Comparison of ENCODE assay signal across 18 mouse cellular contexts in the genomic region with DNA sequence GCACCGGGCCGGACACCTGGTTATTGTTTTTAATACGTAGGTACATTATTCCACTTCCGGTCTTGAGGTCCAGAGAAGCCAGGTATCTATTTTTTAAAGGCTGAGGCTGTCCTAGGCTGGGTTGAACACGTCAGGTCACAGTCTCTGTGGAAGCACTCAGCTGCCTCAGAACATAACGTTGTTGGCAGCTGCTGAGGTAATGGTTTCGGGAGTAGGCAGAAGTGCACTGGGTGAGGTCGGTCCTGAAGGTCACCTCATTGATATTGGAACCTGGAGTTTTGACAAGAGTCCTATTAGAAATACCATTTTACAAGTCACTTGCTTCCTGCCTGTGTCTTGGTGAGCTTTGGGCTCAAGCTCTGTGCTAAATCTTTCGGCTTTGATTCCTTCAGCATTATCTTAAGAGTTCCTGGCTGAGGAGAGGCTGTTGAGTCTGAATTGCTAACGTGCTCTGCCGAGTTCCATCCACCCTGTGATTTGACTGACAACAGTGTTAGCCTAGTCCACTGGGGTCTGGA. TPM values are rescaled to one million over a fixed set of nuclear protein-coding genes. Genes with fewer than 3 reads are reported as not detected.
DNase-seq lines count a peak whose midpoint lies in the region; ATAC-seq and TF ChIP-seq lines count a peak whose summit lies in the region.
"Had no signal": no experiment of that assay in that cellular context is flagged by ENCODE, and none has a peak within 500 bp of the region (broad histone marks: within the 10 kb centered on the region; RNA-seq: fewer than 3 reads in every experiment).

No protein-coding gene starts in this region.

- no peak overlapping the region for H3K4me3 ChIP-seq in liver, adult 2 months (ENCODE audit: insufficient read depth, low read depth, low read length)
- H3K4me3 ChIP-seq in liver, embryonic 12.5 days = no peak overlapping the region
- no peak overlapping the region for H3K4me3 ChIP-seq in cerebellum, adult 2 months (replicated peaks; ENCODE audit: insufficient read depth, low read depth, low read length)
- H3K4me3 ChIP-seq: forebrain, embryonic 15.5 days; hindbrain, embryonic 12.5 days; limb, embryonic 12.5 days; megakaryocyte, embryonic 14.5 days had no signal

- H3K4me2 ChIP-seq in liver, embryonic 12.5 days = no peak overlapping the region
- H3K4me2 ChIP-seq: forebrain, embryonic 15.5 days; hindbrain, embryonic 12.5 days; limb, embryonic 12.5 days had no signal

- no peak for ATAC-seq in liver, embryonic 12.5 days
- ATAC-seq: activated CD4-positive, CD25-positive, alpha-beta regulatory T cell, adult 4 months; forebrain, embryonic 15.5 days; intestine, postnatal 0 days had no signal

- H3K27ac ChIP-seq in liver, adult 2 months (replicated peaks; ENCODE audit: insufficient read depth, low read depth, low read length) = peak overlapping the region; percentile 78
- H3K27ac ChIP-seq in liver, embryonic 12.5 days = no peak overlapping the region
- peak overlapping the region; percentile 97 for H3K27ac ChIP-seq in cerebellum, adult 2 months (ENCODE audit: insufficient read depth, low read length)
- H3K27ac ChIP-seq: forebrain, embryonic 15.5 days; hindbrain, embryonic 12.5 days; limb, embryonic 12.5 days had no signal

- DNase-seq in cerebellum, adult 11 months = peak; percentile 27
- DNase-seq in cerebellum, postnatal 10 days = no peak
- DNase-seq in liver, adult 2 months (ENCODE audit: extremely low read depth, low read depth, low spot score) = peak; percentile 96
- peak; percentile 28 to 43 for DNase-seq in cerebellum, adult 2 months
- peak; percentile 16 to 23 for DNase-seq in heart, postnatal 10 days
- no peak for DNase-seq in left cerebral cortex, postnatal 10 days (ENCODE audit: extremely low spot score in 1 of 2, low spot score in 2 of 2)
- no peak for DNase-seq in left cerebral cortex, postnatal 25 days (ENCODE audit: low spot score in 2 of 2)
- DNase-seq: kidney, postnatal 4 days; layer of hippocampus, postnatal 36 days; lung, adult 2 months; thymus, adult 18-20 months had no signal

- no peaks in the 10 kb centered on the region for H3K36me3 ChIP-seq in liver, adult 2 months (ENCODE audit: control insufficient read depth, insufficient read depth, low read length)
- H3K36me3 ChIP-seq in liver, embryonic 12.5 days = no peaks in the 10 kb centered on the region
- H3K36me3 ChIP-seq: forebrain, embryonic 15.5 days; hindbrain, embryonic 12.5 days; limb, embryonic 12.5 days had no signal

- no peak for TF ChIP-seq POLR2A in liver, adult 2 months (IDR thresholded peaks at IDR 0.05; ENCODE audit: extremely low read depth, insufficient read depth, low read length)
- no peak for TF ChIP-seq POLR2A in cerebellum, adult 2 months (IDR thresholded peaks at IDR 0.05; ENCODE audit: borderline replicate concordance, insufficient read depth, low read length)

- peak overlapping the region; percentile 37; the same call in 1 of the 2 replicates for H3K9ac ChIP-seq in liver, adult 2 months (ENCODE audit: low read depth, low read length)
- no peak overlapping the region for H3K9ac ChIP-seq in liver, embryonic 12.5 days
- H3K9ac ChIP-seq: forebrain, embryonic 15.5 days; hindbrain, embryonic 12.5 days; limb, embryonic 12.5 days had no signal

- WGBS in liver, adult 2 months = 33% methylated on average over 11 of the region's 11 CpGs
- 69% methylated on average over 11 of the region's 11 CpGs for WGBS in liver, embryonic 12.5 days (ENCODE audit: insufficient replicate concordance)
- 53% methylated on average over 11 of the region's 11 CpGs for WGBS in cerebellum, adult 2 months

- intact Hi-C loops in heart, postnatal 10 days (cut with DNase I) = no loop called here
- intact Hi-C loops in left cerebral cortex, postnatal 10 days (cut with DNase I) = no loop called here
- intact Hi-C loops in left cerebral cortex, postnatal 25 days (cut with DNase I) = no loop called here

- TF ChIP-seq CTCF in liver, adult 2 months (IDR thresholded peaks at IDR 0.05; ENCODE audit: low read depth, low read length) = no peak
- no peak for TF ChIP-seq CTCF in cerebellum, adult 2 months (IDR thresholded peaks at IDR 0.05; ENCODE audit: borderline replicate concordance, insufficient read depth, low read depth, low read length)

- H3K9me3 ChIP-seq in liver, embryonic 12.5 days (replicated peaks) = no peaks in the 10 kb centered on the region
- H3K9me3 ChIP-seq: forebrain, embryonic 15.5 days; hindbrain, embryonic 12.5 days; limb, embryonic 12.5 days; megakaryocyte, embryonic 14.5 days had no signal

- peaks cover 36% of the 10 kb centered on the region for H3K4me1 ChIP-seq in liver, adult 2 months (ENCODE audit: control insufficient read depth, insufficient read depth, low read length)
- no peaks in the 10 kb centered on the region for H3K4me1 ChIP-seq in liver, embryonic 12.5 days
- peaks cover 14% of the 10 kb centered on the region for H3K4me1 ChIP-seq in cerebellum, adult 2 months (ENCODE audit: control insufficient read depth, insufficient read depth, low read length)
- H3K4me1 ChIP-seq: limb, embryonic 12.5 days had no signal

- 0 out of 2 replicates have a peak, but pooled peaks cover 2% of the 10 kb centered on the region for H3K79me2 ChIP-seq in liver, adult 2 months (ENCODE audit: control insufficient read depth, insufficient read depth, low read length)

- no peaks in the 10 kb centered on the region for H3K27me3 ChIP-seq in liver, adult 2 months (ENCODE audit: control insufficient read depth, insufficient read depth, low read length)
- H3K27me3 ChIP-seq in liver, embryonic 12.5 days (replicated peaks) = no peaks in the 10 kb centered on the region
- H3K27me3 ChIP-seq in cerebellum, adult 2 months (ENCODE audit: control insufficient read depth, insufficient read depth, low read length) = no peaks in the 10 kb centered on the region
- H3K27me3 ChIP-seq: forebrain, embryonic 15.5 days; hindbrain, embryonic 12.5 days; limb, embryonic 12.5 days; megakaryocyte, embryonic 14.5 days had no signal

RNA-seq across cellular contexts. Expression of a gene that starts 17.8 kb away (rescaled TPM):
- 8.4 and 12.3 TPM in 2 replicates for total RNA-seq in liver, adult 2 months (2014; rRNA removed)
- polyA plus RNA-seq in liver, adult 2 months (2012; rRNA removed) = 4.4 and 7.1 TPM in 2 replicates
- polyA plus RNA-seq in liver, embryonic 12.5 days (2016; fragmentation: Nextera tagmentation; extraction: Ambion mirVana) = 12.9 and 13.2 TPM in 2 replicates
- 38.1 and 38.5 TPM in 2 replicates for polyA plus RNA-seq in cerebellum, adult 2 months (2012; rRNA removed)
- 10 to 100 TPM; 20.7 to 42.3 TPM for total RNA-seq in heart, postnatal 10 days (2021)
- 100 to 1,000 TPM; 109 to 120 TPM for total RNA-seq in left cerebral cortex, postnatal 10 days (2021)
- 10 to 100 TPM; 96.8 to 99.0 TPM for total RNA-seq in left cerebral cortex, postnatal 25 days (2021)

Comparison
In these comparisons a context has a peak if more than half of its experiments do, and no peak if none do; other contexts are left out.
1. DNase-seq: peak in cerebellum, adult 11 months (single experiment), liver, adult 2 months (single experiment), cerebellum, adult 2 months (2 of 2) and heart, postnatal 10 days (2 of 2); none in cerebellum, postnatal 10 days (0 of 2), left cerebral cortex, postnatal 10 days (0 of 2) and left cerebral cortex, postnatal 25 days (0 of 2).